Mouse (Mus musculus) liver, adult 2 months (tissue): ENCODE results near the gene Nrxn2.

Experiments used
- CTCF ChIP-seq: fragments of 200-500 bp; IDR thresholded peaks from 2 replicates; pipeline ENCODE4 v1.5.1; 2011; ENCODE audit warnings: low read depth, low read length, control low read depth
- POLR2A ChIP-seq: fragments of 200-500 bp; IDR thresholded peaks from 2 replicates; pipeline ENCODE4 v1.6.1; 2011; ENCODE audit warnings: low read length, control low read depth; ENCODE audit not compliant: insufficient read depth; ENCODE audit errors: extremely low read depth

GRCm38 (mm10) chr19:6388006-6388405 is 30.5 kb upstream of the Nrxn2 start:
- no peak for TF ChIP-seq CTCF
- no peak for TF ChIP-seq POLR2A
